ENCODE assay signal across 24 mouse cellular contexts in genomic region chr4:123211453-123211852, GRCm38 (mm10). TPM values are rescaled to one million over a fixed set of nuclear protein-coding genes. Genes with fewer than 3 reads are reported as not detected.
"Had no signal": no experiment of that assay in that cellular context is flagged by ENCODE, and none has a peak within 500 bp of the region (broad histone marks: within the 10 kb centered on the region; RNA-seq: fewer than 3 reads in every experiment).

No protein-coding gene starts in this region.

- H3K4me2 ChIP-seq: lung, embryonic 14.5 days; midbrain, embryonic 12.5 days; neural tube, embryonic 13.5 days; neural tube, embryonic 15.5 days had no signal

- H3K9me3 ChIP-seq: midbrain, embryonic 10.5 days; midbrain, embryonic 12.5 days; neural tube, embryonic 13.5 days; neural tube, embryonic 15.5 days had no signal

- H3K36me3 ChIP-seq: midbrain, embryonic 10.5 days; midbrain, embryonic 12.5 days; neural tube, embryonic 13.5 days; neural tube, embryonic 15.5 days had no signal

- H3K9ac ChIP-seq: lung, embryonic 14.5 days; midbrain, embryonic 12.5 days; neural tube, embryonic 13.5 days; neural tube, embryonic 15.5 days had no signal

- H3K4me1 ChIP-seq: neural tube, embryonic 13.5 days had no signal

- H3K27me3 ChIP-seq: neural tube, embryonic 15.5 days had no signal

- H3K27ac ChIP-seq: midbrain, embryonic 10.5 days; midbrain, embryonic 12.5 days; neural tube, embryonic 13.5 days; neural tube, embryonic 15.5 days had no signal

- H3K4me3 ChIP-seq: midbrain, embryonic 10.5 days; midbrain, embryonic 12.5 days; myocyte; neural tube, embryonic 13.5 days; neural tube, embryonic 15.5 days had no signal

- DNase-seq: lung, adult 18-20 months; lung, embryonic 14.5 days; lung, postnatal 10 days; lung, postnatal 4 days; midbrain, embryonic 14.5 days; retina, postnatal 1 day; right cerebral cortex, adult 18-20 months; right cerebral cortex, postnatal 25 days; right cerebral cortex, postnatal 4 days; spleen, adult 18-20 months; thymus, adult 18-20 months; thymus, postnatal 14 days; thymus, postnatal 36 days had no signal

RNA-seq across cellular contexts. Expression of gene Nt5c1a, which starts 10.1 kb away (rescaled TPM):
- polyA plus RNA-seq: lung, embryonic 14.5 days; lung, embryonic 16.5 days; midbrain, embryonic 10.5 days; midbrain, embryonic 12.5 days; midbrain, embryonic 14.5 days; myocyte; neural tube, embryonic 11.5 days; neural tube, embryonic 13.5 days; small intestine, adult 2 months; stomach, embryonic 14.5 days; stomach, embryonic 16.5 days; thymus, postnatal 0 days had no signal

RNA-seq across cellular contexts. Expression of gene Hpcal4, which starts 28.4 kb away (rescaled TPM):
- polyA plus RNA-seq: myocyte had no signal
